Mouse (Mus musculus) ovary, postnatal 14 days (tissue): Measurements from ENCODE around the gene Fignl2.
"Not testable (repeated sequence)": the region's sequence is repeated elsewhere in the genome, so short reads cannot be mapped to it uniquely, and the experiment has no call there.

Experiments
- DNase-seq: peaks from one replicate; pipeline ENCODE4 v3.0.0; 2022; ENCODE audit warnings: low spot score

Fignl2 gene

DNA sequence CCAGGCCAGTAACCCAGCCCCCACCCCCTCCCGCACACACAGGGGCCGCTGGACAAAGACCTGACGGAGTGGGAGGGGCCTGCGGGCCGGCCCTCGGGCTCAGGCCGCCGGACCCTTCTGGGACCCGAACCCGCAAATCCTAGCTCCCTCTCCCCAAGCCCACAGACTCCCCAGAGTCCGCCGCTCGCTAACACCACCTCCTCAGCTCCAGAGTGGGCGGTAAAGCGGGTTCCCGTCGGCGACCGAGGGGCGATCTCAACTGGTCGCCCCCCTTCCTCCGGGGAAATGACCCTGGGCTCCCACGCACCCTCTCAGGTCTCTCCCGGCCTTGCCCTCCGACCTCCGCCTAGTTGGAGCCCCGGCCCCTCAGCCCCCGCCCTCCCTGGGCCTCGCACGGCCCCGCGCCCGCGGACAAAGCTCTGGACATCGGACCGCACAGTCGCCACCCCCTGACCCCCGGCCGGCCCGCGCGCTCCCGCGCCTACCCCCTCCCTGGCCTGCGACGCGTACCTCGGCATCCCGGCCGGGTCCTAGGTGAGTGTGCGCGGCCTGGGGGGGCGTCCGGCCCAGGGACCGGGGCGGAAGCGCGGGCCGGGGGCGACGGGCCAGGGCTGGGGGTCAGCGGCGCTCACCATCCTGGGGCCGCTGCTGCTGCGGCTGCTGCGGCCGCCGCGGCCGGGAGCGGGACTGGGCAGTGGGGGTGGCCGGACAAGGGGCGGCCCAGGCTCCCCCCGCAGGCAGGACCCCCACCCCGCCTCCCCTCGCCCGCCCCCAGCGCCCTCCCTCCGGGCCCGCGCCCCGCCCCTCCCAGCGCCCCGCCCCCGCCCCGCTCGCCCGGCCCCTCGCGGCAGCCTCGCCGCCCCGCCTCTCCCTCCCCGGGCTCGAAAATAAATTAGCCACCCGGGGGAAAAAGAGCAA lies at the start of gene Fignl2:
Fignl2 (minus strand) TSS at position 755 of the 918 bp plus-strand sequence.
- peak; percentile 36 for DNase-seq

GRCm38 (mm10) chr15:101126876-101127544 lies 48.6 kb upstream of the Fignl2 start:
- no peak for DNase-seq

- DNase-seq: no peak
These were observed 47.2 kb upstream of the Fignl2 start for GRCm38 (mm10) chr15:101125561-101125960.

DNA sequence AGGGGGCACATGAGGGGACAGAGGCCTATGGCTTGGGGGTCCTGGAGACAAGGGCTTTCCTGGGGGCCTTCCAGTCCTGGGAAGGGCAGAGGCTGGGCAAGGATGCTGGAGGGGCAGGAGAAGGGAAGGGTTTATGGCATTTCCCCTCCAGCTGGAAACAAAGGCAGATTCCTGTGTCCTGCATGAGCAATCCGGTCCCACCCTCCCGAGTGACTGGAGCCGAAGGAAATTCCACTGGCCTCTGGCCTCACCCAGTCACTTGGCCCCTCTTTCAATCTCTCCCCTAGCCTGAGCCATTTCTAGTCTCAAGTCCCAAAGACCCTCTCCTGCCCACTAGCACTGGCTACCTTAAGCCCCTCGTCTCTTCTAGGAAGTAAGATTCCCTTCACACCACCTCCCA lies 44.8 kb upstream of the Fignl2 start:
- DNase-seq: no peak

DNA sequence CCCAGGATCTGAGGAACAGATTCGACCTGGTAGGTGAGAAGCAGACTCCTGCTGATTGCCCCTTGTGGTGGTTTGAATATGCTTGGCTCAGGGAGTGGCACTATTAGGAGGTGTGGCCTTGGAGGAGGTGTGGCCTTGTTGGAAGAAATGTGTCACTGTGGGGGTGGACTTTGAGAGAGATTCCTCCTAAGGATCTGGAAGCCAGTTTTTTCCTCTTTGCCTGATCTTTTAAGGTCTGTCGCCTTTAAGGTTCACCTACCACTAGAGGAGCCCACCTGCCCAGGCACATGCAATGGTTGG lies 43.9 kb upstream of the Fignl2 start:
- no peak for DNase-seq

- no peak for DNase-seq
These were observed 43.3 kb upstream of the Fignl2 start for GRCm38 (mm10) chr15:101121411-101122289.

GRCm38 (mm10) chr15:101118399-101119125 lies 40.2 kb upstream of the Fignl2 start:
- DNase-seq: no peak

GRCm38 (mm10) chr15:101115511-101116110 lies 37.2 kb upstream of the Fignl2 start, which contains the start of gene Ankrd33:
Gene Ankrd33 (plus strand): TSS chr15:101115755.
- DNase-seq: no peak

DNA sequence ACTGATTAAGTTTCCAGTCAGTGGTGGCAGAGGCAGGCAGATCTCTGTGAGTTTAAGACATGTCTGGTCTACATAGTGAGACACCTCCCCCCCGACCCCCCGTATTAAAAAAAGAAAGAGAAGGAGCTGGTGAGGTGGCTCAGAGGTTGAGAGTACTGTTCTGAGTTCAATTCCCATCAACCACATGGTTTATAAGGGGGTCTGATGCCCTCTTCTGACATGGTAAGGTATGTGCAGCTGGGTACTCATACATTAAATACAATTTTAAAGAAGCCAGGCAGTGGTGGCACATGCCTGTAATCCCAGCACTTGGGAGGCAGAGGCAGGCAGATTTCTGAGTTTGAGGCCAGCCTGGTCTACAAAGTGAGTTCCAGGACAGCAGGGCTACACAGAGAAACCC lies 35.4 kb upstream of the Fignl2 start:
- not testable (repeated sequence) for DNase-seq

GRCm38 (mm10) chr15:101113176-101113575 lies 34.8 kb upstream of the Fignl2 start:
- DNase-seq: no peak

DNA sequence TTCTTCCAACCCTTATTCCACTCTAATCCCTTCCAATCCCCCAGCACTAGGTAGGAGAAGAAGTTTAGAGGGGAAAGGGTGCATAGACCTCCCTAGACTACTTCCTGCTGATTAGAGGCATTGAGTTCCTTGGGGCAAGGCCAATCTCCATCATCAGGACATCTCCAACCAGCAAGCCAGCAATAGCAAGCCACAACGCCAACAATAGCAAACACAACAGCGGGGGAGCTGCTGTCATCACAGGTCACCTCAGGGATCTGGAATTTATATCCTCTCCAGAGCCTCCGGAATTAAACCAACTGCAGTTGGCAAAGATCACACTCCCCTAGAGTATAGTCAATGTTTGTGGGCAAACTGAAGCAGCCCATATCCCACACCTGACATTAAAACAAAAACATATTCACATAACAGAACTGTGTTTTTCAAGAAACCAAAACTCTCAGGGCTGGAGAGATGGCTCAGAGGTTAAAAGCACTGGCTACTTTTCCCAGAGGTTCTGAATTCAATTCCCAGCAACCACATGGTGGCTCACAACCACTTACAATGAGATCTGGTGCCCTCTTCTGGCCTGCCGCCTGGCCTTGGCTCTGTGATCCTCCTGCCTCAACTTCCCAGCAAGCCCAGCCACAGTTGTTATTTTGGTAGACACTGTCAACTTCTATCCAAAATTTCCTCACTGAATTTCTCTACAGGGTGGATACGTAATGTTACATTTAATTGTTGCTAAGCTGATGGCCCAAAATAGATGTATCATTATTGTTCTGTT lies 29.7 kb upstream of the Fignl2 start:
- no peak for DNase-seq

- no peak for DNase-seq
These were observed 27.6 kb upstream of the Fignl2 start for GRCm38 (mm10) chr15:101106011-101106410.

DNA sequence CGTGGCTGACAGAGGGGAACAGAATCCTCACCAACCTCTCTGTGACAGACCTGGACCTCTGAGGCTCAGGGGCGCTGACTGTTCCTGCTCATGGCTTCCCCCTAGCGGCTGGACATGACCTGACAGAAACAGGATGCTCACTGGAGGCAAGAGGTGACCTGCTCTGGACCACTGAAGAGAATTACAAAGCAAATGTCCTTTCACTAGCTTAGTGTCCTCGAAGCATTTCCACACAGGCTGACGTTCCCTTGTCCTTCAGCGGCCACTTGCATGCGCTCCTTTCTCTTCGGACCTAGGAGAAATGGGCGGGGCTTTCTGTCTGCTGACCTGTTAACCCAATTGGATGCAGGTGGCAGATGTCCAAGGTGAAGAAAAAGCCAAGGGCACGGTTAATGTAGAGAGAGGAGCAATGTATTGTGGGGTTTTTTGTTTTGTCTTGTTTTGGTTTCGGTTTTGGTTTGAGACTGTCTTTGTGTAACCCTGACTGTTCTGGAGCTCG lies 27.2 kb upstream of the Fignl2 start:
- DNase-seq: peak; percentile 82

- no peak for DNase-seq
These were observed 25.4 kb upstream of the Fignl2 start for GRCm38 (mm10) chr15:101103605-101104304.

- no peak for DNase-seq
These were observed 22.6 kb upstream of the Fignl2 start for GRCm38 (mm10) chr15:101100996-101101395.

GRCm38 (mm10) chr15:101097985-101098651 lies 19.8 kb upstream of the Fignl2 start:
- peak; percentile 62 for DNase-seq

- no peak for DNase-seq
These were observed 17.0 kb upstream of the Fignl2 start for GRCm38 (mm10) chr15:101095392-101095791.

GRCm38 (mm10) chr15:101094979-101095378 lies 16.6 kb upstream of the Fignl2 start:
- DNase-seq: no peak

- no peak for DNase-seq
These were observed 15.6 kb upstream of the Fignl2 start for GRCm38 (mm10) chr15:101093988-101094387.
